Mouse (Mus musculus) liver, postnatal 0 days (tissue): Measurements from ENCODE around the gene Trove2. TPM values are rescaled to one million over a fixed set of nuclear protein-coding genes. Genes with fewer than 3 reads are reported as not detected.

Experiments used
- ATAC-seq: fragments of 200-750 bp; cut with Nextera tagmentation; 2 replicates; pipeline ENCODE4 v1.8.0; 2017; ENCODE audit warnings: mild to moderate bottlenecking, moderate library complexity
- DNase-seq: peaks from one replicate; pipeline ENCODE4 v3.0.0-alpha.2; 2016
- H3K27ac ChIP-seq: fragments of 300-500 bp; sonication (generic); 2 replicates; pipeline ENCODE4 v1.5.1; 2014; ENCODE audit warnings: antibody characterized with exemption, moderate library complexity, mild to moderate bottlenecking, low read depth
- H3K27me3 ChIP-seq: fragments of 300-500 bp; sonication (generic); 2 replicates; pipeline ENCODE4 v1.6.1; 2014; ENCODE audit warnings: low read length, control low read depth, mixed read lengths; ENCODE audit not compliant: insufficient read depth
- H3K36me3 ChIP-seq: fragments of 300-500 bp; sonication (generic); replicated peaks from 2 replicates; pipeline ENCODE4 v1.6.1; 2014; ENCODE audit warnings: mild to moderate bottlenecking, control low read depth, low read length, moderate library complexity, mixed read lengths; ENCODE audit not compliant: insufficient read depth
- H3K4me1 ChIP-seq: fragments of 300-500 bp; sonication (generic); 2 replicates; pipeline ENCODE4 v1.6.1; 2014; ENCODE audit warnings: antibody characterized with exemption, mild to moderate bottlenecking, control low read depth; ENCODE audit not compliant: insufficient read depth
- H3K4me2 ChIP-seq: fragments of 300-500 bp; sonication (generic); 2 replicates; pipeline ENCODE4 v1.6.1; 2014; ENCODE audit warnings: low read depth, mild to moderate bottlenecking, low read length, moderate library complexity, mixed read lengths
- H3K4me3 ChIP-seq: fragments of 300-500 bp; sonication (generic); 2 replicates; pipeline ENCODE4 v1.5.1; 2014; ENCODE audit warnings: low read depth, low read length
- H3K9ac ChIP-seq: fragments of 300-500 bp; sonication (generic); replicated peaks from 2 replicates; pipeline ENCODE4 v1.6.1; 2014; ENCODE audit warnings: mild to moderate bottlenecking, moderate library complexity
- H3K9me3 ChIP-seq: fragments of 300-500 bp; sonication (generic); 2 replicates; pipeline ENCODE4 v1.6.1; 2016; ENCODE audit warnings: mild to moderate bottlenecking, control low read depth, low read length, mixed read lengths
- CTCF ChIP-seq: sonication (generic); IDR thresholded peaks from 2 replicates; pipeline ENCODE4 v1.5.1; 2016; ENCODE audit warnings: antibody characterized with exemption, low read depth
- EP300 ChIP-seq: IDR thresholded peaks from 2 replicates; pipeline ENCODE4 v1.6.1; 2016; ENCODE audit warnings: antibody characterized with exemption, low read depth, mild to moderate bottlenecking
- WGBS: fragments of 180-500 bp; shearing (Covaris S2); extraction: QIAGEN DNeasy Blood & Tissue Kit; methylation state at CpG from one replicate; pipeline ENCODE4 v1.1.7; 2014; ENCODE audit not compliant: insufficient replicate concordance; 5-methylcytosine and 5-hydroxymethylcytosine counted together
- polyA plus RNA-seq: library from polyadenylated mRNA; unstranded; fragments of >200 nt; fragmentation: Nextera tagmentation; extraction: Ambion mirVana; gene quantifications from 2 replicates; pipeline ENCODE4 v1.2.1, GENCODE M21; 2015

Gene Trove2
- polyA plus RNA-seq, 1 experiment from 2014 or later: 1.6 TPM

DNA sequence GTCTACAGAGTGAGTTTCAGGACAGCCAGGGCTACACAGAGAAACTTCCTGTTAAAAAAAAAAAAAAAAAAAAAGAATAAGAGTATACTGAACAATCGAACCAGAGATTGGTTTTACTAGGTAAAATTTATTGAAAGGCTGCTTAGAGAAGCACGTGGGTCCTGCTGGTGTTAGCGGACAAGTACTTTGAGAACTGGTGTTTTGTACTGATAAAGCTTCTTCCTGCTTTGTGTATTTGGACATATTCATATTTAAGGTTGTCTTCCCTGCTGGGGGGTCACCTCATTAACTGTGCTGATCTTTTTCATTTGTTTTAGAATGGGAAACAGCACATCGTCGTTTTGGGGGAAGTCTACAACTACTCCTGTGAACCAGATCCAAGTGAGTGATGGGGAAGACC is 35.5 kb downstream of the Trove2 start:
- H3K4me2 ChIP-seq: no peak overlapping the region
- H3K4me3 ChIP-seq: no peak overlapping the region
- H3K9me3 ChIP-seq: no peaks in the 10 kb centered on the region
- DNase-seq (no peak), ATAC-seq (no peak)
- H3K4me1 ChIP-seq: peaks cover 5% of the 10 kb centered on the region; the same call in 1 of the 2 replicates
- H3K27me3 ChIP-seq: no peaks in the 10 kb centered on the region
- peaks cover 25% of the 10 kb centered on the region; the same call in 1 of the 2 replicates for H3K36me3 ChIP-seq
- WGBS: 61% methylated on average over 5 of the region's 5 CpGs
- no peak overlapping the region for H3K27ac ChIP-seq
- no peak for TF ChIP-seq EP300
- no peak for TF ChIP-seq CTCF
- no peak overlapping the region for H3K9ac ChIP-seq

DNA sequence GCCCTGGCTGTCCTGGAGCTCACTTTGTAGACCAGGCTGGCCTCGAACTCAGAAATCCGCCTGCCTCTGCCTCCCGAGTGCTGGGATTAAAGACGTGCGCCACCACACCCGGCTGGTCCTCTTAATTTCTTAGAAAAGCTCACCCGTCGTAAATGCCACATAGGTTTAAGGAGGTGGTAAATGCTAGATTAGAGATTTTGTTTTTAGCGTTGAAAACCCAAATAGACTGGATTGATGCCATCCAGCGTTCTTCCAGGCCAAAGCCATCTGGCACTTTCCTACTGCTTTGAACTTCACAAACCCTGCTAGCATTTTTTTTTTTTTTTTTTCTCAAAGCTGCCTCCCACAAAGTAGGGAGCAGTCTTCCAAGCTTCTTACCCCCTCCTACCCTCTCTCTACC is 36.3 kb downstream of the Trove2 start:
- 80% methylated on average over 10 of the region's 10 CpGs for WGBS
- DNase-seq (no peak), ATAC-seq (no peak)
- Histone ChIP-seq H3K27me3 (no peaks in the 10 kb centered on the region), H3K4me2 (peak overlapping the region; percentile 87), H3K4me1 (peaks cover 5% of the 10 kb centered on the region; the same call in 1 of the 2 replicates), H3K36me3 (peaks cover 18% of the 10 kb centered on the region; the same call in 1 of the 2 replicates), H3K9me3 (no peaks in the 10 kb centered on the region), H3K9ac (no peak overlapping the region), H3K27ac (no peak overlapping the region), H3K4me3 (peak overlapping the region; percentile 76; the same call in 1 of the 2 replicates)
- TF ChIP-seq CTCF: no peak
- no peak for TF ChIP-seq EP300

DNA sequence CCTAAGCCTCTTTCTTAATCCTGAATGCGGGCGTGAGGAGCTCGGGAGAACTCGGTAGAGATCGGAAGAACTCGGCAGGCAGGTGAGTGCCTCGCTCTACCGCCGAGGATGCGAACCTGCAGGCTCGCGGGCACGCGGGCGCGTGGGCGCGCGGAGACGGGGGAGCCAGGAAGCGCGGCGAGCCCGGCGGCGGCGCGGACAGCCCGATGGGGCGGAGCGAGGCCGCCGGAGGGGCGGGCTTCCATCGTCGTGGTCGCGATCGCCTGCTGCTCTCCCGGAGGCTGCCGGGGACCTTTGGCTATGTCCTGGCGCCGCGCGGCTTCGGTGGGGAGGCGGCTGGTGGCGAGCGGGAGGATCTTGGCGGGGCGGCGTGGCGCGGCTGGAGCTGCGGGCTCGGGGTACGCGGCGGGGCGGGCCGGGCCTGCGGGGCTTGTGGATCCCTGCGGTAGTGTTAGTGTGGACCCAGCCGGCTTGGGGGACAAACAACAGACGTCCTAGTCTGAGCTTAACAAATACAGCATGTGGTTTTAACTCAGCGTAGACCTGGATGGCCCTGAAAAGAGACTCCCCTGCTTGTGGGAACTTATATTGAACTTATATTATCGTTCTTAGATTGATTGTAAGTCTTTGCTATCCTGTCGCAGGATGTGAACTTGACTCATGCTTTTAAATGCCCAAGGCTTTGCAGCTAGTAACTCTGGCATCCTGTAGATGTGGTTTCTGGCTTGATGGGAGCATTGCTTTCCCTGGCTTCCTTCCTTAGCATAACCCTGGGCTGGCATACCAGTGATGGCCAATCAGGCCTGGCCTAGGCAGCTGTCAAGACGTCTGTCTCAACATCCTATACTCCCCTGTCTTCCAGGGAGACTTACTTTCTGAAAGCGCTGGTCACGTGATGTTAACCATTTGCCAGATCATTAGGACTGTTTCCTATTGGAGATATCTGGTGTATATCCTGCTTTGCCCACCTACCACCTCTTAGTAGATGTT is 37.2 kb downstream of the Trove2 start:
- ATAC-seq: peak; percentile 96

DNA sequence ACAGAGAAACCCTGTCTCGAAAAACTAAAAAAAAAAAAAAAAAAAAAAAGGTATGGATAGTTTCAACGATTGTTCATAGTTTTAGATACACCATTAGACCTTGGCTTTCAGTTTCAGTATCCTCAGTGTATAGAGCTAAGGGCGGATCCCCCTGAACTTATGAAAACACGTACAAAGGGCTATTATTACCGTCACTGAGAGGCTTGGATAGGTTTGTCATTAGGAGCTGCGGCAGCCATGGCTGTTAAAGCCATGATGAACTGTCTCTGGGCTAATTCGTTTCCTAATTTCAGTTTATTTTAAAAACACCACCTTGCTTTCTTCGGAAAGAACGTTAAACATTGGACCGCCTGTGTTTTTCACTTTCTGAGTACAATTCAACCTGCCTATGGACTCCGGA is 38.1 kb downstream of the Trove2 start:
- Histone ChIP-seq H3K9ac (peak overlapping the region; percentile 80), H3K36me3 (peaks cover 5% of the 10 kb centered on the region; the same call in 1 of the 2 replicates), H3K27me3 (no peaks in the 10 kb centered on the region), H3K27ac (peak overlapping the region; percentile 90), H3K4me1 (peaks cover 5% of the 10 kb centered on the region; the same call in 1 of the 2 replicates), H3K9me3 (no peaks in the 10 kb centered on the region), H3K4me3 (peak overlapping the region; percentile 76), H3K4me2 (peak overlapping the region; percentile 87)
- WGBS: 18% methylated on average over 11 of the region's 11 CpGs
- TF ChIP-seq CTCF (no peak), EP300 (no peak)
- DNase-seq (no peak), ATAC-seq (peak; percentile 12; the same call in 1 of the 2 replicates)

More for the DNA sequence above, 37.2 kb downstream of the Trove2 start:
- peak overlapping the region; percentile 80 for H3K9ac ChIP-seq
- H3K4me2 ChIP-seq: peak overlapping the region; percentile 87
- H3K9me3 ChIP-seq: no peaks in the 10 kb centered on the region
- peak overlapping the region; percentile 90 for H3K27ac ChIP-seq
- H3K4me1 ChIP-seq: peaks cover 5% of the 10 kb centered on the region; the same call in 1 of the 2 replicates
- TF ChIP-seq EP300: no peak
- TF ChIP-seq CTCF: no peak
- peaks cover 12% of the 10 kb centered on the region; the same call in 1 of the 2 replicates for H3K36me3 ChIP-seq
- no peaks in the 10 kb centered on the region for H3K27me3 ChIP-seq
- DNase-seq: peak; percentile 92
- H3K4me3 ChIP-seq: peak overlapping the region; percentile 76
- under 1% methylated on average over 60 of the region's 71 CpGs for WGBS

DNA sequence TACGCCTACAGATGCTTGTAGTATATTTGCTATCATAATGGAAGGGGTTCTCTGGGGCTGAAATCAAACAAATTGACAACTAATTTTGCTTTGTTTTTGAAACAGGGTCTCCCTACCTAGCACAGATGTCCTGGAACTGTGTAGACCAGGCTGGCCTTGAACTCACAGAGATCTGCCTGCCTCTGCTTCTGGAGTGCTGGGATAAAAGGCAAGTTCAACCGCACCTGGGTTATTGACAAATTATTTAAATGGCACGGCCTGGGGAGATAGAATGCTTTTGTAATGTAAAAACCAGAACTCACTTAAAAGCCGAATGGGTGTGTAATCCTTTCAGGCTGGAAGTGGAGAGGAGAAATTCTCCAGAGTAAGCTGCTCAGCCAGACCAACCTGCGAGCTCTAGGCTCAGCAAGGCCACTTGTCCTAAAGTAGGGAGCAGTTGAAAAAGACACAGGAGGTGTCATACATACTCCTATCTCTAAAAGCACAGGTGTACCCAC is 42.9 kb downstream of the Trove2 start:
- no peak overlapping the region for H3K9ac ChIP-seq
- 75% methylated on average over 5 of the region's 5 CpGs for WGBS
- no peak for TF ChIP-seq EP300

DNA sequence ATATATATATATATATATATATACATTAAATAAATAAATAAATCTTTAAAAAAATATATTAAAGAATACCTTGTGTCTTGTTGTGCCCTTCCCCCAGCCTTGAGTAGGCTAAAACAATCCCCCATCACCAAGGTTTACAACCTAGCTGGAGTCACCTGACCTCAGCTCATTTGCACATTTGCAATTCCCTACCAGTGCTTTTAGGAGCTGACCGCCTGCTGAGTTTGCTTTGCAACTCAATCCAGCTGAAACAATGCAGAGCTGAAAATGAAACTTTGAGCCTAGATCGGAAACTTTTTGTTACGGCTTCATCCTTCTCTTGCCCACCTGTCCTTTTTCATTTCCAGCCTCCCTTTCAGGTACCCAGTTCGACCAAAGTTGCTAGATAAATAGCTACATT is 45.2 kb downstream of the Trove2 start:
- Histone ChIP-seq H3K36me3 (no peaks in the 10 kb centered on the region), H3K9me3 (no peaks in the 10 kb centered on the region), H3K4me2 (no peak overlapping the region), H3K4me1 (no peaks in the 10 kb centered on the region), H3K9ac (no peak overlapping the region), H3K27ac (no peak overlapping the region), H3K4me3 (no peak overlapping the region), H3K27me3 (no peaks in the 10 kb centered on the region)
- DNase-seq: no peak
- TF ChIP-seq CTCF (no peak), EP300 (no peak)
- 71% methylated on average over 4 of the region's 4 CpGs for WGBS
- ATAC-seq: no peak

More for the DNA sequence above, 42.9 kb downstream of the Trove2 start:
- DNase-seq (no peak), ATAC-seq (no peak)
- H3K27ac ChIP-seq: no peak overlapping the region
- no peaks in the 10 kb centered on the region for H3K9me3 ChIP-seq
- H3K36me3 ChIP-seq: no peaks in the 10 kb centered on the region
- no peaks in the 10 kb centered on the region for H3K27me3 ChIP-seq
- no peak overlapping the region for H3K4me2 ChIP-seq
- no peaks in the 10 kb centered on the region for H3K4me1 ChIP-seq
- no peak overlapping the region for H3K4me3 ChIP-seq
